Mouse (Mus musculus): Measurements from ENCODE around the gene Olfr1221.

- TF ChIP-seq POLR2A (IDR thresholded peaks at IDR 0.05; ENCODE audit: low read depth, low read length) = no peak
- TF ChIP-seq CTCF (IDR thresholded peaks at IDR 0.05; ENCODE audit: borderline replicate concordance, insufficient read depth, low read length) = no peak
Measured at GRCm38 (mm10) chr2:89151460-89151859, 34.4 kb upstream of the Olfr1221 start, which contains the start of gene Olfr1223.
